ENCODE assay signal across 16 mouse cellular contexts in genomic region chr3:121458545-121459492, GRCm38 (mm10). TPM values are rescaled to one million over a fixed set of nuclear protein-coding genes. Genes with fewer than 3 reads are reported as not detected.
DNase-seq lines count a peak whose midpoint lies in the region; ATAC-seq lines count a peak whose summit lies in the region.
"Had no signal": no experiment of that assay in that cellular context is flagged by ENCODE, and none has a peak within 500 bp of the region (broad histone marks: within the 10 kb centered on the region; RNA-seq: fewer than 3 reads in every experiment).

No protein-coding gene starts in this region.

- H3K9me3 ChIP-seq in limb, embryonic 15.5 days, result no peaks in the 10 kb centered on the region
- no peaks in the 10 kb centered on the region for H3K9me3 ChIP-seq in limb, embryonic 10.5 days (replicated peaks)
- H3K9me3 ChIP-seq: embryonic facial prominence, embryonic 15.5 days; forebrain, embryonic 12.5 days; heart, embryonic 13.5 days; kidney, embryonic 15.5 days; limb, embryonic 13.5 days; megakaryocyte, embryonic 14.5 days had no signal

- H3K27ac ChIP-seq in limb, embryonic 15.5 days, result peak overlapping the region; percentile 57; the same call in 1 of the 2 replicates
- H3K27ac ChIP-seq in limb, embryonic 10.5 days, result no peak overlapping the region
- H3K27ac ChIP-seq: embryonic facial prominence, embryonic 15.5 days; forebrain, embryonic 12.5 days; heart, embryonic 13.5 days; kidney, embryonic 15.5 days; layer of hippocampus, adult 2 months; limb, embryonic 13.5 days had no signal

- peaks cover 5% of the 10 kb centered on the region; the same call in 1 of the 2 replicates for H3K4me1 ChIP-seq in limb, embryonic 15.5 days
- H3K4me1 ChIP-seq in limb, embryonic 10.5 days, result 0 out of 2 replicates have a peak, but pooled peaks cover 3% of the 10 kb centered on the region

- 64% methylated on average over 14 of the region's 14 CpGs for WGBS in limb, embryonic 15.5 days
- 82% methylated on average over 14 of the region's 14 CpGs for WGBS in limb, embryonic 10.5 days

- no peak for DNase-seq in limb, embryonic 10.5 days (ENCODE audit: low spot score)
- DNase-seq in 416B (ENCODE audit: low read depth) (peak; percentile 41), MN1 (ENCODE audit: low spot score) (peak; percentile 47)
- DNase-seq in cerebellum, adult 11 months, result no peak
- no peak for DNase-seq in thymus, postnatal 0 days (ENCODE audit: low spot score)
- DNase-seq: right cerebral cortex, adult 18-20 months; thymus, postnatal 4 days had no signal

- H3K4me2 ChIP-seq in limb, embryonic 15.5 days, result no peak overlapping the region
- H3K4me2 ChIP-seq: embryonic facial prominence, embryonic 15.5 days; forebrain, embryonic 12.5 days; heart, embryonic 13.5 days; kidney, embryonic 15.5 days; limb, embryonic 13.5 days had no signal

- no peak overlapping the region for H3K4me3 ChIP-seq in limb, embryonic 15.5 days
- H3K4me3 ChIP-seq in limb, embryonic 10.5 days, result no peak overlapping the region
- H3K4me3 ChIP-seq: embryonic facial prominence, embryonic 15.5 days; forebrain, embryonic 12.5 days; heart, embryonic 13.5 days; kidney, embryonic 15.5 days; layer of hippocampus, adult 2 months; limb, embryonic 13.5 days; megakaryocyte, embryonic 14.5 days had no signal

- no peak overlapping the region for H3K9ac ChIP-seq in limb, embryonic 15.5 days
- H3K9ac ChIP-seq: embryonic facial prominence, embryonic 15.5 days; forebrain, embryonic 12.5 days; heart, embryonic 13.5 days; kidney, embryonic 15.5 days; limb, embryonic 13.5 days had no signal

- H3K36me3 ChIP-seq in limb, embryonic 15.5 days, result peaks cover 72% of the 10 kb centered on the region
- H3K36me3 ChIP-seq in limb, embryonic 10.5 days, result peaks cover 82% of the 10 kb centered on the region

- ATAC-seq in limb, embryonic 15.5 days (ENCODE audit: insufficient number of reproducible peaks, low FRiP score, low TSS enrichment, low read depth), result no peak
- ATAC-seq in megakaryocyte-erythroid progenitor cell, adult 5-6 weeks (replicated peaks; ENCODE audit: low FRiP score, low TSS enrichment, poor library complexity, severe bottlenecking), result peak; percentile 28

- H3K27me3 ChIP-seq in limb, embryonic 15.5 days, result no peaks in the 10 kb centered on the region
- no peaks in the 10 kb centered on the region for H3K27me3 ChIP-seq in limb, embryonic 10.5 days (ENCODE audit: low read depth, poor library complexity, severe bottlenecking)
- H3K27me3 ChIP-seq: embryonic facial prominence, embryonic 15.5 days; forebrain, embryonic 12.5 days; heart, embryonic 13.5 days; kidney, embryonic 15.5 days; limb, embryonic 13.5 days had no signal

RNA-seq across cellular contexts. Expression of gene Cnn3, which starts 32.5 kb away (rescaled TPM):
- 720 and 793 TPM in 2 replicates for polyA plus RNA-seq in limb, embryonic 15.5 days (2015; fragmentation: Nextera tagmentation; extraction: Ambion mirVana)
- 697 and 777 TPM in 2 replicates for polyA plus RNA-seq in limb, embryonic 10.5 days (2016; fragmentation: Nextera tagmentation; extraction: Ambion mirVana)
- total RNA-seq in megakaryocyte-erythroid progenitor cell, adult 5-6 weeks (2014; fragmentation: Nextera tagmentation), result 29.9 and 35.0 TPM in 2 replicates
- total RNA-seq in megakaryocyte-erythroid progenitor cell, adult 5-6 weeks (2017), result 25.8 and 27.0 TPM in 2 replicates
- polyA plus RNA-seq in thymus, postnatal 0 days (2015; fragmentation: Nextera tagmentation; extraction: Ambion mirVana), result 435 and 448 TPM in 2 replicates

Comparison
In these comparisons a context has a peak if more than half of its experiments do, and no peak if none do; other contexts are left out.
1. DNase-seq: peak in 416B (single experiment) and MN1 (single experiment); none in limb, embryonic 10.5 days (single experiment), cerebellum, adult 11 months (single experiment) and thymus, postnatal 0 days (single experiment).